ENCODE assay signal across 23 mouse cellular contexts in genomic region chr5:121585005-121585404, GRCm38 (mm10). TPM values are rescaled to one million over a fixed set of nuclear protein-coding genes. Genes with fewer than 3 reads are reported as not detected.
DNase-seq lines count a peak whose midpoint lies in the region; ATAC-seq and TF ChIP-seq lines count a peak whose summit lies in the region.
"Had no signal": no experiment of that assay in that cellular context is flagged by ENCODE, and none has a peak within 500 bp of the region (broad histone marks: within the 10 kb centered on the region; RNA-seq: fewer than 3 reads in every experiment).

No protein-coding gene starts in this region.

- 68% methylated on average over 10 of the region's 10 CpGs for WGBS in liver, adult 2 months
- WGBS in liver, embryonic 11.5 days = 87% methylated on average over 10 of the region's 10 CpGs

- H3ac ChIP-seq in myocyte (ENCODE audit: control insufficient read depth, insufficient read length) = no peak overlapping the region

- no peak for TF ChIP-seq POLR2A in liver, adult 2 months (IDR thresholded peaks at IDR 0.05; ENCODE audit: extremely low read depth, insufficient read depth, low read length)
- no peak for TF ChIP-seq POLR2A in myocyte (IDR thresholded peaks at IDR 0.05; ENCODE audit: insufficient read length, low read depth)

- TF ChIP-seq CTCF in liver, adult 2 months (IDR thresholded peaks at IDR 0.05; ENCODE audit: low read depth, low read length) = no peak

- H3K4me2 ChIP-seq in liver, embryonic 11.5 days = no peak overlapping the region
- H3K4me2 ChIP-seq in myocyte (ENCODE audit: low read depth) = peak overlapping the region; percentile 83
- H3K4me2 ChIP-seq: forebrain, embryonic 15.5 days had no signal

- in situ Hi-C loops in ES-E14 (cut with MboI; ENCODE audit: low sequenced_read_pairs in 2 of 2, unreplicated experiment in 2 of 2) = no loop called here

- no peak for DNase-seq in liver, adult 2 months (ENCODE audit: extremely low read depth, low read depth, low spot score)
- DNase-seq in liver, embryonic 11.5 days (ENCODE audit: low spot score) = no peak
- DNase-seq in 3T3-L1 (ENCODE audit: low read depth, low spot score) (peak; percentile 27), ES-E14 (ENCODE audit: low read depth, low spot score) (no peak)
- no peak for DNase-seq in gastrocnemius, adult 18-20 months (ENCODE audit: low spot score)
- DNase-seq: adrenal gland, adult 8-10 months; kidney, adult 11 months; layer of hippocampus, postnatal 36 days; lung, postnatal 14 days; retina, postnatal 1 day; thymus, postnatal 4 days had no signal

- no peak overlapping the region; the same call in 1 of the 2 replicates for H3K9ac ChIP-seq in liver, adult 2 months (ENCODE audit: low read depth, low read length)
- H3K9ac ChIP-seq in liver, embryonic 11.5 days (ENCODE audit: low read depth, low read length) = no peak overlapping the region
- no peak overlapping the region; the same call in 1 of the 2 replicates for H3K9ac ChIP-seq in ES-E14 (ENCODE audit: insufficient read depth, low read depth, low read length, poor library complexity, severe bottlenecking)
- H3K9ac ChIP-seq: forebrain, embryonic 15.5 days; liver, embryonic 14.5 days had no signal

- H3K4me3 ChIP-seq in liver, adult 2 months (ENCODE audit: insufficient read depth, low read depth, low read length) = no peak overlapping the region
- no peak overlapping the region for H3K4me3 ChIP-seq in liver, embryonic 11.5 days (ENCODE audit: low read depth, low read length)
- H3K4me3 ChIP-seq in ES-E14 (ENCODE audit: insufficient read depth in 1 of 2, low read depth in 1 of 2, low read length in 2 of 2, poor library complexity in 1 of 2, severe bottlenecking in 1 of 2) = no peak overlapping the region
- no peak overlapping the region for H3K4me3 ChIP-seq in myocyte
- H3K4me3 ChIP-seq: forebrain, embryonic 15.5 days; hindbrain, embryonic 10.5 days had no signal

- peaks cover 46% of the 10 kb centered on the region for H3K79me2 ChIP-seq in liver, adult 2 months (ENCODE audit: control insufficient read depth, insufficient read depth, low read length)
- H3K79me2 ChIP-seq in myocyte (ENCODE audit: control insufficient read depth, insufficient read depth) = no peaks in the 10 kb centered on the region

- H3K27me3 ChIP-seq in liver, adult 2 months (ENCODE audit: control insufficient read depth, insufficient read depth, low read length) = no peaks in the 10 kb centered on the region
- no peaks in the 10 kb centered on the region for H3K27me3 ChIP-seq in liver, embryonic 11.5 days (replicated peaks; ENCODE audit: control insufficient read depth, insufficient read depth, low read length)
- no peaks in the 10 kb centered on the region for H3K27me3 ChIP-seq in myocyte (ENCODE audit: control insufficient read depth, insufficient read depth, insufficient read length)
- H3K27me3 ChIP-seq: forebrain, embryonic 15.5 days had no signal

- H3K9me3 ChIP-seq in liver, embryonic 11.5 days (ENCODE audit: control insufficient read depth, low read length) = no peaks in the 10 kb centered on the region
- no peaks in the 10 kb centered on the region for H3K9me3 ChIP-seq in ES-E14 (ENCODE audit: control insufficient read depth, insufficient read depth, low read depth, low read length)
- H3K9me3 ChIP-seq: forebrain, embryonic 15.5 days; hindbrain, embryonic 10.5 days had no signal

- ATAC-seq in liver, embryonic 11.5 days (replicated peaks; ENCODE audit: low FRiP score) = no peak
- ATAC-seq in megakaryocyte progenitor cell, adult 5-6 weeks (replicated peaks; ENCODE audit: poor library complexity) = no peak
- ATAC-seq: CD4-positive, CD25-positive, alpha-beta regulatory T cell, adult 4 months; forebrain, embryonic 15.5 days had no signal

- H3K36me3 ChIP-seq in liver, adult 2 months (ENCODE audit: control insufficient read depth, insufficient read depth, low read length) = peaks cover 11% of the 10 kb centered on the region
- H3K36me3 ChIP-seq in liver, embryonic 11.5 days (ENCODE audit: control insufficient read depth, insufficient read depth, low read length) = peaks cover 3% of the 10 kb centered on the region; the same call in 1 of the 2 replicates
- H3K36me3 ChIP-seq in ES-E14 (ENCODE audit: control insufficient read depth, insufficient read depth, low read length, poor library complexity, severe bottlenecking) (0 out of 2 replicates have a peak, but pooled peaks cover 2% of the 10 kb centered on the region), myocyte (ENCODE audit: control insufficient read depth, insufficient read depth) (no peaks in the 10 kb centered on the region)
- H3K36me3 ChIP-seq: forebrain, embryonic 15.5 days had no signal

- peak overlapping the region; percentile 95 for H3K27ac ChIP-seq in liver, adult 2 months (replicated peaks; ENCODE audit: insufficient read depth, low read depth, low read length)
- no peak overlapping the region for H3K27ac ChIP-seq in liver, embryonic 11.5 days (ENCODE audit: low read depth, low read length)
- no peak overlapping the region; the same call in 1 of the 2 replicates for H3K27ac ChIP-seq in ES-E14 (ENCODE audit: insufficient read depth, low read depth, low read length, poor library complexity, severe bottlenecking)
- H3K27ac ChIP-seq: forebrain, embryonic 15.5 days; hindbrain, embryonic 10.5 days; liver, embryonic 14.5 days had no signal

- H3K4me1 ChIP-seq in liver, adult 2 months (ENCODE audit: control insufficient read depth, insufficient read depth, low read length) = peaks cover 54% of the 10 kb centered on the region
- peaks cover 19% of the 10 kb centered on the region for H3K4me1 ChIP-seq in liver, embryonic 11.5 days (replicated peaks; ENCODE audit: control insufficient read depth, insufficient read depth, low read length)
- peaks cover 14 to 25% of the 10 kb centered on the region in 2 experiments for H3K4me1 ChIP-seq in ES-E14 (ENCODE audit: control insufficient read depth in 2 of 2, insufficient read depth in 2 of 2, low read length in 2 of 2, poor library complexity in 1 of 2)
- H3K4me1 ChIP-seq: forebrain, embryonic 15.5 days had no signal

TF ChIP-seq in ES-E14, 5 proteins besides CTCF, POLR2A, EP300 and RAD21:
- no peak for TF ChIP-seq CHD2 (IDR thresholded peaks at IDR 0.05; ENCODE audit: low read depth, low read length)
- 0 out of 2 replicates have a peak, but pooled peaks have one; percentile 43 for TF ChIP-seq ZNF384 (IDR thresholded peaks at IDR 0.05; ENCODE audit: low read depth, low read length)

TF ChIP-seq in myocyte, 11 proteins besides CTCF, POLR2A, EP300 and RAD21:
- TF ChIP-seq POLR2AphosphoS2 (IDR thresholded peaks at IDR 0.05; ENCODE audit: insufficient read length, low read depth) (no peak), MYOD1 (IDR thresholded peaks at IDR 0.05; ENCODE audit: control insufficient read depth in 1 of 3, insufficient read length in 2 of 3, low read depth in 2 of 3) (peak in 1 of 3 experiments; percentile 4)
TF ChIP-seq in myocyte: peak in this region for 1.

RNA-seq across cellular contexts. Expression of gene Aldh2, which starts 8.6 kb away (rescaled TPM):
- 1,488 and 1,502 TPM in 2 replicates for total RNA-seq in liver, adult 2 months (2014; rRNA removed)
- polyA plus RNA-seq in liver, adult 2 months (2012; rRNA removed) = 3,750 and 4,351 TPM in 2 replicates
- polyA plus RNA-seq in liver, embryonic 11.5 days (2014; fragmentation: Nextera tagmentation; extraction: Ambion mirVana) = 88.7 and 97.3 TPM in 2 replicates
- 157 and 238 TPM in 2 replicates for total RNA-seq in ES-E14 (2012; rRNA removed)
- 210 TPM for polyA plus RNA-seq in myocyte (2012; fragmentation: generic; extraction: Trizol)
- total RNA-seq in gastrocnemius, adult 18-20 months (2021) = 100 to 1,000 TPM; 172 to 203 TPM
- total RNA-seq in megakaryocyte progenitor cell, adult 5-6 weeks (2015) = 96.3 and 108 TPM in 2 replicates
- total RNA-seq in megakaryocyte progenitor cell, adult 5-6 weeks (2017) = 388 and 445 TPM in 2 replicates

RNA-seq across cellular contexts. Expression of gene Acad12, which starts 33.7 kb away (rescaled TPM):
- total RNA-seq in liver, adult 2 months (2014; rRNA removed) = 9.6 and 14.4 TPM in 2 replicates
- polyA plus RNA-seq in liver, adult 2 months (2012; rRNA removed) = 9.1 and 10.1 TPM in 2 replicates
- 3.0 and 5.0 TPM in 2 replicates for polyA plus RNA-seq in liver, embryonic 11.5 days (2014; fragmentation: Nextera tagmentation; extraction: Ambion mirVana)
- total RNA-seq in ES-E14 (2012; rRNA removed) = 6.0 and 8.3 TPM in 2 replicates
- 2.1 TPM for polyA plus RNA-seq in myocyte (2012; fragmentation: generic; extraction: Trizol)
- total RNA-seq in gastrocnemius, adult 18-20 months (2021) = 10 to 100 TPM; 26.0 to 27.8 TPM
- 4.1 and 4.5 TPM in 2 replicates for total RNA-seq in megakaryocyte progenitor cell, adult 5-6 weeks (2015)
- 1.5 and 4.2 TPM in 2 replicates for total RNA-seq in megakaryocyte progenitor cell, adult 5-6 weeks (2017)

RNA-seq across cellular contexts. Expression of gene Mapkapk5, which starts 39.3 kb away (rescaled TPM):
- total RNA-seq in liver, adult 2 months (2014; rRNA removed) = 39.0 and 40.1 TPM in 2 replicates
- 16.8 and 21.7 TPM in 2 replicates for polyA plus RNA-seq in liver, adult 2 months (2012; rRNA removed)
- 59.8 and 65.3 TPM in 2 replicates for polyA plus RNA-seq in liver, embryonic 11.5 days (2014; fragmentation: Nextera tagmentation; extraction: Ambion mirVana)
- total RNA-seq in ES-E14 (2012; rRNA removed) = 94.3 and 111 TPM in 2 replicates
- polyA plus RNA-seq in myocyte (2012; fragmentation: generic; extraction: Trizol) = 100 TPM
- total RNA-seq in gastrocnemius, adult 18-20 months (2021) = 100 to 1,000 TPM; 133 to 140 TPM
- 102 TPM in 2 replicates for total RNA-seq in megakaryocyte progenitor cell, adult 5-6 weeks (2015)
- 115 and 127 TPM in 2 replicates for total RNA-seq in megakaryocyte progenitor cell, adult 5-6 weeks (2017)

RNA-seq across cellular contexts. Expression of gene Adam1a, which starts 39.7 kb away (rescaled TPM):
- total RNA-seq in liver, adult 2 months (2014; rRNA removed) = 2.5 and 2.8 TPM in 2 replicates
- polyA plus RNA-seq in liver, adult 2 months (2012; rRNA removed) = 0.85 and 1.4 TPM in 2 replicates
- polyA plus RNA-seq in liver, embryonic 11.5 days (2014; fragmentation: Nextera tagmentation; extraction: Ambion mirVana) = 1.2 TPM in 2 replicates
- total RNA-seq in ES-E14 (2012; rRNA removed) = 6.1 and 6.3 TPM in 2 replicates
- 0.77 TPM for polyA plus RNA-seq in myocyte (2012; fragmentation: generic; extraction: Trizol)
- 1 to 10 TPM; 1.7 to 2.0 TPM for total RNA-seq in gastrocnemius, adult 18-20 months (2021)
- 1.5 and 2.0 TPM in 2 replicates for total RNA-seq in megakaryocyte progenitor cell, adult 5-6 weeks (2015)
- total RNA-seq in megakaryocyte progenitor cell, adult 5-6 weeks (2017) = 1.2 and 2.3 TPM in 2 replicates

RNA-seq across cellular contexts. Expression of gene Gm42878, which starts 39.7 kb away (rescaled TPM):
- total RNA-seq in liver, adult 2 months (2014; rRNA removed) = 0.09 TPM in 1 of 2 replicates, not detected in the other
- polyA plus RNA-seq in liver, adult 2 months (2012; rRNA removed) = not detected in 2 replicates
- not detected in 2 replicates for polyA plus RNA-seq in liver, embryonic 11.5 days (2014; fragmentation: Nextera tagmentation; extraction: Ambion mirVana)
- not detected in 2 replicates for total RNA-seq in ES-E14 (2012; rRNA removed)
- 0.13 TPM for polyA plus RNA-seq in myocyte (2012; fragmentation: generic; extraction: Trizol)
- total RNA-seq in gastrocnemius, adult 18-20 months (2021) = not detected
- not detected in 2 replicates for total RNA-seq in megakaryocyte progenitor cell, adult 5-6 weeks (2015)
- 0.08 TPM in 1 of 2 replicates, not detected in the other for total RNA-seq in megakaryocyte progenitor cell, adult 5-6 weeks (2017)
- total RNA-seq: adrenal gland, adult 8-10 months; gastrocnemius, postnatal 4 days; left cerebral cortex, postnatal 25 days; megakaryocyte-erythroid progenitor cell, adult 5-6 weeks; midbrain, postnatal 0 days had no signal
- polyA plus RNA-seq: CD4-positive, CD25-positive, alpha-beta regulatory T cell, adult 4 months; embryonic facial prominence, embryonic 14.5 days; forebrain, embryonic 15.5 days; hindbrain, embryonic 10.5 days; midbrain, postnatal 0 days; neural tube, embryonic 11.5 days had no signal
